Mouse (Mus musculus): ENCODE data around the gene Gm16253.

- TF ChIP-seq GATA1 (IDR thresholded peaks at IDR 0.05; ENCODE audit: low read length), result no peak
- TF ChIP-seq TAL1 (IDR thresholded peaks at IDR 0.05; ENCODE audit: low read length), result no peak
Observed at GRCm38 (mm10) chr3:96547389-96547960, 29.3 kb upstream of the Gm16253 start.

All from erythroblast, embryonic 14.5 days (primary cell).